Mouse (Mus musculus) adrenal gland, adult 2 months (tissue): ENCODE data around the gene Mblac2. TPM values are rescaled to one million over a fixed set of nuclear protein-coding genes. Genes with fewer than 3 reads are reported as not detected.

Experiments used
- polyA plus RNA-seq: library from polyadenylated mRNA; depleted of rRNA; stranded (reverse); fragments of >200 nt; gene quantifications from 2 replicates; pipeline ENCODE4 v1.2.3, GENCODE M21; 2012; rRNA removed
- total RNA-seq, 2 experiments: library from RNA; stranded (reverse); gene quantifications; 2 replicates each; pipeline ENCODE4 v1.2.3; 2021

Gene Mblac2
- total and polyA plus RNA-seq, 3 experiments, result 5.6 to 12.4 (median 10.6) TPM

Other genes starting within 250 kb of the Mblac2 start
- 1 to 10 TPM; 1.2 to 2.0 TPM for gene Adgrv1, start 78.2 kb upstream of the Mblac2 start, total RNA-seq
- 0.58 and 0.79 TPM in 2 replicates for gene Adgrv1, start 78.2 kb upstream of the Mblac2 start, polyA plus RNA-seq
- 10 to 100 TPM; 21.3 to 23.4 TPM for gene Lysmd3, start 53.7 kb upstream of the Mblac2 start, total RNA-seq
- 1.7 and 2.5 TPM in 2 replicates for gene Lysmd3, start 53.7 kb upstream of the Mblac2 start, polyA plus RNA-seq
- gene Polr3g, start 328 bp upstream of the Mblac2 start, total RNA-seq, result 1 to 10 TPM; 4.5 to 6.6 TPM
- gene Polr3g, start 328 bp upstream of the Mblac2 start, polyA plus RNA-seq, result 1.4 TPM in 2 replicates
- gene Cetn3, start 71.7 kb downstream of the Mblac2 start, total RNA-seq, result 100 to 1,000 TPM; 116 to 135 TPM
- gene Cetn3, start 71.7 kb downstream of the Mblac2 start, polyA plus RNA-seq, result 0.48 and 0.77 TPM in 2 replicates